In the genomic region with DNA sequence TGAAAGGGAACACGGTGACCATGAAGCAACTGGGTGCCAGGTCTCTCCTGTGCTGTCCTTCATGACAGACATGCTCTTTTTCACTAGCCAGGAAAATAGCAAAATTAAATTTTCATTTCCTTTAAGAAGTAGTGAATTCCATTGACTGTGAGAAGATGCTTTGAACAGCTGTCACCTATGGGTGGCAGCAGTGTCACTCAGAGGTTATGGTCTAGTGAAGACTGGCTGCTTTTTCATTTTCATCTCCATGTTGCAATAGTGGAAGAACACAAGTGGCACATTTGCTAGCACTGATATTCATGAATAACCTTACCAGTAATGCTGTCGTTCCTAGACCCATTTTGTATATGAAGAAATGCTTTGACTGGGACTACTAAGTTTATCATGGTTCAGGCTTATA, we compare ENCODE assay signal across 9 mouse cellular contexts. TPM values are rescaled to one million over a fixed set of nuclear protein-coding genes. Genes with fewer than 3 reads are reported as not detected.
DNase-seq lines count a peak whose midpoint lies in the region; ATAC-seq and TF ChIP-seq lines count a peak whose summit lies in the region.
"Had no signal": no experiment of that assay in that cellular context is flagged by ENCODE, and none has a peak within 500 bp of the region (broad histone marks: within the 10 kb centered on the region; RNA-seq: fewer than 3 reads in every experiment).

No protein-coding gene starts in this region.

- no peak for DNase-seq in kidney, postnatal 0 days (ENCODE audit: low spot score)
- no peak for DNase-seq in kidney, postnatal 4 days
- DNase-seq in naive thymus-derived CD4-positive, alpha-beta T cell, adult 2 months (ENCODE audit: low read depth), result peak; percentile 79
- no peak for DNase-seq in testis, postnatal 14 days (ENCODE audit: low spot score)
- DNase-seq in left cerebral cortex, postnatal 14 days (ENCODE audit: low spot score in 2 of 2), result no peak
- DNase-seq in ovary, postnatal 14 days (ENCODE audit: low spot score), result no peak

- peak; percentile 63 for TF ChIP-seq CTCF in kidney, postnatal 0 days (IDR thresholded peaks at IDR 0.05; ENCODE audit: low read depth)
- peak; percentile 37; the same call in 1 of the 2 replicates for TF ChIP-seq CTCF in cortical plate, adult 2 months (IDR thresholded peaks at IDR 0.05; ENCODE audit: extremely low read depth, insufficient read depth, low read length)

- H3K4me3 ChIP-seq in kidney, postnatal 0 days (replicated peaks; ENCODE audit: low read depth, low read length), result no peak overlapping the region
- H3K4me3 ChIP-seq in cortical plate, adult 2 months (ENCODE audit: insufficient read depth, low read length), result no peak overlapping the region

- intact Hi-C loops in left cerebral cortex, postnatal 14 days (cut with DNase I), result no loop called here

- no peak overlapping the region for H3K9ac ChIP-seq in kidney, postnatal 0 days (ENCODE audit: low read depth, low read length)

- H3K27ac ChIP-seq in kidney, postnatal 0 days, result no peak overlapping the region
- H3K27ac ChIP-seq in cortical plate, adult 2 months (ENCODE audit: insufficient read depth, low read length), result no peak overlapping the region

- no peak overlapping the region for H3K4me2 ChIP-seq in kidney, postnatal 0 days (ENCODE audit: low read length)

- no peaks in the 10 kb centered on the region for H3K9me3 ChIP-seq in kidney, postnatal 0 days (replicated peaks; ENCODE audit: low read length)

- 72% methylated on average over 2 of the region's 2 CpGs for WGBS in kidney, postnatal 0 days

- H3K27me3 ChIP-seq in kidney, postnatal 0 days (ENCODE audit: insufficient read depth, low read length), result no peaks in the 10 kb centered on the region

- no peak for ATAC-seq in kidney, postnatal 0 days (replicated peaks; ENCODE audit: low FRiP score, low read depth)
- ATAC-seq in CD4-positive, CD25-positive, alpha-beta regulatory T cell, adult 4 months, result peak; percentile 71

- H3K4me1 ChIP-seq in kidney, postnatal 0 days (replicated peaks; ENCODE audit: insufficient read depth, low read length), result no peaks in the 10 kb centered on the region
- H3K4me1 ChIP-seq in cortical plate, adult 2 months (ENCODE audit: control insufficient read depth, insufficient read depth, low read length), result no peaks in the 10 kb centered on the region

- no peaks in the 10 kb centered on the region for H3K36me3 ChIP-seq in kidney, postnatal 0 days (ENCODE audit: insufficient read depth, low read length)

- no peak for TF ChIP-seq POLR2A in cortical plate, adult 2 months (IDR thresholded peaks at IDR 0.05; ENCODE audit: extremely low read depth, insufficient read depth, low read length)

RNA-seq across cellular contexts. Expression of gene Klrb1f, which starts 12.3 kb away (rescaled TPM):
- polyA plus RNA-seq in kidney, postnatal 0 days (2015; fragmentation: Nextera tagmentation; extraction: Ambion mirVana), result 0.19 and 0.45 TPM in 2 replicates
- polyA plus RNA-seq in CD4-positive, CD25-positive, alpha-beta regulatory T cell, adult 4 months (2017; shearing (Covaris generic)), result 1 to 10 TPM; 2.2 to 3.7 TPM
- 0.09 TPM in 1 of 2 replicates, not detected in the other for polyA plus RNA-seq in cortical plate, adult 2 months (2012; rRNA removed)
- not detected for total RNA-seq in left cerebral cortex, postnatal 14 days (2021)
- total RNA-seq: heart, adult 18-20 months had no signal
